Mouse (Mus musculus) heart, embryonic 14.5 days (tissue): ENCODE results near the gene Nbas. TPM values are rescaled to one million over a fixed set of nuclear protein-coding genes. Genes with fewer than 3 reads are reported as not detected.

Experiments
- ATAC-seq: fragments of 200-750 bp; cut with Nextera tagmentation; 2 replicates; pipeline ENCODE4 v1.8.0; 2017; ENCODE audit warnings: low read depth, moderate TSS enrichment; ENCODE audit not compliant: insufficient number of reproducible peaks, insufficient read depth, low FRiP score
- H3K27ac ChIP-seq, 2 experiments: fragments of 200-500 bp in 1 of 2; fragments of 300-500 bp in 1 of 2; sonication (generic) in 1 of 2; replicated peaks in 1 of 2; 2 replicates each; pipeline ENCODE4 v1.5.1; 2012 to 2014; ENCODE audit warnings: low read depth in 2 of 2, low read length in 2 of 2, control low read depth in 1 of 2, mild to moderate bottlenecking in 1 of 2, mixed read lengths in 1 of 2; ENCODE audit not compliant: control insufficient read depth in 1 of 2, insufficient read depth in 1 of 2
- H3K27me3 ChIP-seq: fragments of 300-500 bp; sonication (generic); 2 replicates; pipeline ENCODE4 v1.6.1; 2014; ENCODE audit warnings: mild to moderate bottlenecking, low read length, control low read depth; ENCODE audit not compliant: control insufficient read depth, insufficient read depth
- H3K36me3 ChIP-seq: fragments of 300-500 bp; sonication (generic); 2 replicates; pipeline ENCODE4 v1.6.1; 2014; ENCODE audit warnings: mild to moderate bottlenecking, control low read depth, low read length, mixed read lengths; ENCODE audit not compliant: control insufficient read depth, insufficient read depth
- H3K4me1 ChIP-seq, 2 experiments: fragments of 200-500 bp in 1 of 2; fragments of 300-500 bp in 1 of 2; sonication (generic) in 1 of 2; 2 replicates each; pipeline ENCODE4 v1.6.1; 2012 to 2014; ENCODE audit warnings: low read length in 2 of 2, control low read depth in 1 of 2, mixed read lengths in 1 of 2; ENCODE audit not compliant: control insufficient read depth in 2 of 2, insufficient read depth in 2 of 2
- H3K4me2 ChIP-seq: fragments of 300-500 bp; sonication (generic); 2 replicates; pipeline ENCODE4 v1.6.1; 2014; ENCODE audit warnings: mild to moderate bottlenecking, low read length
- H3K4me3 ChIP-seq, 2 experiments: fragments of 200-500 bp in 1 of 2; fragments of 300-500 bp in 1 of 2; sonication (generic) in 1 of 2; 2 replicates each; pipeline ENCODE4 v1.5.1; 2012 to 2014; ENCODE audit warnings: low read length in 2 of 2, mild to moderate bottlenecking in 2 of 2, control low read depth in 1 of 2, low read depth in 1 of 2, moderate library complexity in 1 of 2; ENCODE audit not compliant: control insufficient read depth in 1 of 2, insufficient read depth in 1 of 2
- H3K9ac ChIP-seq: fragments of 300-500 bp; sonication (generic); 2 replicates; pipeline ENCODE4 v1.6.1; 2014; ENCODE audit warnings: mild to moderate bottlenecking, low read length
- H3K9me3 ChIP-seq: fragments of 300-500 bp; sonication (generic); 2 replicates; pipeline ENCODE4 v1.6.1; 2016; ENCODE audit warnings: low read length, control low read depth; ENCODE audit not compliant: control insufficient read depth
- WGBS: fragments of 180-500 bp; shearing (Covaris S2); extraction: QIAGEN DNeasy Blood & Tissue Kit; methylation state at CpG from one replicate; pipeline ENCODE4 v1.1.7; 2014; 5-methylcytosine and 5-hydroxymethylcytosine counted together
- polyA plus RNA-seq: library from polyadenylated mRNA; unstranded; fragments of >200 nt; fragmentation: Nextera tagmentation; extraction: Ambion mirVana; gene quantifications from 2 replicates; pipeline ENCODE4 v1.2.1, GENCODE M21; 2014

The Nbas gene
- polyA plus RNA-seq, 1 experiment from 2014 or later: 9.5 TPM

DNA sequence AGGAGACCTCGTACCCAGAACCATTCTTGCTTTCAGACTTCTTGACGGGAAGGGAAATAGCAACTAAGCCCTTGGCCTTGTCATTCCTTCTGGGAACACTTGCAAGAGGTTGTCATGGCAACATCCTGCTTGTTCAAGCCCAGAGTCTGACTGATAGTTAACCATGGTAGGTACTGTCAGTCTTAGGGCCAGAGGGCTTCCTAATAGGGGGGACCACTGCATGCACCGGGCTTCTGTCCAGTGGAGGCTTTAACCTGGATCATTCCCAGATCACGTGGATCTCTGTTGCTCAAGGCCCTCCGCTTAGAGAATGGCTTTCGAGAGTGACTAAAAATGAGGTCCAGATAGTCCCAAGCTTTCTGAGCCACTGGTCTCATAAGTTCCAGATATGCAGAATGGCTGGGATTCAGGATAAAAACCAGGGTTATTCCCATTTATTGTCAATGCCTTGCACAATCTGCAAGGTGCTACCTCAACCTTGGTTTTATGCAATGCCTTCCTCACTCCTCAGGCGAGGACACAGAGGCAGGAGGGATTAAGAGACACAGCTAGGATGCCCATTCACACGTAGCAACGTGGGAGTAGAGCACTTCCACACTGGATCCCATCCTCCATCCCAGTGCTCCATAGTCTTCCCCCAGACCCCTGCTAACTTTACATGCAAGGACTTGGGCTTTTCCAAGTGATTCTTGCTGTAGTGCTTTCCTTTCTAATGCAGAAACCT, 326.0 kb downstream of the Nbas start:
- no peaks in the 10 kb centered on the region for H3K9me3 ChIP-seq
- no peak overlapping the region for H3K9ac ChIP-seq
- no peak for ATAC-seq
- H3K27ac ChIP-seq: no peak overlapping the region
- no peaks in the 10 kb centered on the region for H3K36me3 ChIP-seq
- H3K4me3 ChIP-seq: no peak overlapping the region
- H3K4me1 ChIP-seq: no peaks in the 10 kb centered on the region; a peak in 1 of 4 replicates
- no peak overlapping the region for H3K4me2 ChIP-seq
- no peaks in the 10 kb centered on the region for H3K27me3 ChIP-seq
- WGBS: 72% methylated on average over 9 of the region's 9 CpGs

DNA sequence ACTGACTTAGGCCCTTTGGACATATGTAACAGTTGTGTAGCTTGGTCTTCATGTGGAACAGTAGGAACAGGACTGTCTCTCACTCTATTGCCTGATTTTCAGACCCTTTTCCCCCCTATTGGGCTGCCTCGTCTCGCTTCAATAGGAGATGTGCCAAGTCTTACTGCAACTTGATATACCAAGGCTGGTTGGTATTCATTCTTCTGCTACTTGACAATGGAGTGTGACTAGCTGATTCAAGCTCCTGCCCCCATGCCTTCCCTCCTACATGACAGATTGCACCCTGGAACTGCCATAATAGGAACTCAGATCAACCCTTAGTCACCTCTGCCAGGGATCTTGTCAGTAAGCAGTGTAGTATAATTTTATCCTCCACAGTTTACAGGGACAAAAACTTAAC, 328.1 kb downstream of the Nbas start:
- Histone ChIP-seq H3K27me3 (no peaks in the 10 kb centered on the region), H3K4me3 (no peak overlapping the region), H3K36me3 (no peaks in the 10 kb centered on the region), H3K9ac (no peak overlapping the region), H3K27ac (no peak overlapping the region), H3K9me3 (no peaks in the 10 kb centered on the region), H3K4me2 (no peak overlapping the region), H3K4me1 (no peaks in the 10 kb centered on the region; a peak in 1 of 4 replicates)
- no peak for ATAC-seq
- 76% methylated on average over 2 of the region's 2 CpGs for WGBS

DNA sequence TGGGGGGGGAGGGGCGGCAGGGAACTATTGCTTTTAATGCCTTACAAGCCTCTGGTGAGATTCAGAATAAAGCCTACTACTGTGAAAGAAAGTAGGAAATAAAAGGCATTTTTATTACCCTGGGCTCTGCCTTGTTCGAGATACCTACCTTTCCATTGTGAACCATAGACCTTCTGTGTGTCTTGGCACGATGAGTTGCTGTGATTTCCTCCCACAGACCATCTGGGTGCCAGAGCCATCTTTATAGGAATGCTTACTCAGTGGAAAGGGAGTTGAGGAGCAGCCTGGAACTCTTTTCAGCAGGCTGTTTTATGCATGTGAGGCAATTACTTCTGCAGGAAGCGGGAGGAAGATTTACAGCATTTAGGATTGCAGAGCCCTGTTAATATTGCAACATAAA, 329.6 kb downstream of the Nbas start:
- H3K4me2 ChIP-seq: no peak overlapping the region
- no peaks in the 10 kb centered on the region; a peak in 1 of 4 replicates for H3K4me1 ChIP-seq
- 68% methylated on average over 4 of the region's 4 CpGs for WGBS
- no peaks in the 10 kb centered on the region for H3K9me3 ChIP-seq
- no peak for ATAC-seq
- H3K9ac ChIP-seq: no peak overlapping the region
- H3K4me3 ChIP-seq: no peak overlapping the region
- no peak overlapping the region for H3K27ac ChIP-seq
- no peaks in the 10 kb centered on the region for H3K36me3 ChIP-seq
- no peaks in the 10 kb centered on the region for H3K27me3 ChIP-seq

DNA sequence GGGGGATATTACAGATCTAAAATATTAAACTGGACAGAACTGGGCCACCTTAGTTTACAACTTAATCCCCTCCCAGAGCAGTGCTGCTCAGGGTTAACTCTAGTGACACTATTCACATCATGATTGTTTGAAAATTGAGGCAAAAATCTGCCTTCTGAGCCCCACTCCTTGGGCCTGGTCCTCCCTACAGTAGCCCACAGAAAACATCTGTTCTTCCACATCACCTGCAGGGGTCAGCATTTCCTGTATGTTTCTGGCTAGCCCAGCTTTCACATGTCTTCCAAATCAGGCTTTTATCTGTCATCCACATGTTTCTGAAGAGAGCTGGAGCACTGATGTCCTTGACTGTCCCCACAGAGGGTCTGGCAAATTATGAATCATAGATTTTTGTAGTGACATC, 333.5 kb downstream of the Nbas start:
- H3K4me1 ChIP-seq: no peaks in the 10 kb centered on the region
- H3K9me3 ChIP-seq: no peaks in the 10 kb centered on the region

DNA sequence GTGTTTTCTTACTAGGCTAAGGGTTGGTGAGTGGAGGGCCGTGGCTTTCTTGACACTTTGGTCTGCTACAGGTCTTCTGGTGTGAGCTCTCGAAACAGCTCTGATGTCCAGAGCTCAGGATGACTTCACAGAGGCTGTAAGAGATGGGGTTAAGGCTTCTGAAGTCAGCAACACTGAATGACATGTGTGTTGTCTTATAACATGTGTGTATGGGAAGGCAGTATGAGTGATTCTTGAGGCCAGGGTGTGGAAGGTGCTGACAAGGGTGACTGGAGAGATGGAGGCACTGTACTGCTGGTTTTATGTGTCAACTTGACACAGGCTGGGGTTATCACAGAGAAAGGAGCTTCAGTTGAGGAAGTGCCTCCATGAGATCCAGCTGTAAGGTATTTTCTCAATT, 338.1 kb downstream of the Nbas start:
- Histone ChIP-seq H3K36me3 (no peaks in the 10 kb centered on the region), H3K4me2 (no peak overlapping the region), H3K9me3 (no peaks in the 10 kb centered on the region), H3K9ac (no peak overlapping the region), H3K27ac (no peak overlapping the region), H3K27me3 (no peaks in the 10 kb centered on the region), H3K4me3 (no peak overlapping the region), H3K4me1 (no peaks in the 10 kb centered on the region)
- WGBS: 73% methylated on average over 2 of the region's 2 CpGs
- ATAC-seq: no peak

More for the DNA sequence above, 333.5 kb downstream of the Nbas start:
- Histone ChIP-seq H3K4me2 (no peak overlapping the region), H3K27me3 (no peaks in the 10 kb centered on the region), H3K36me3 (no peaks in the 10 kb centered on the region), H3K4me3 (no peak overlapping the region), H3K27ac (no peak overlapping the region), H3K9ac (no peak overlapping the region)
- ATAC-seq: no peak

DNA sequence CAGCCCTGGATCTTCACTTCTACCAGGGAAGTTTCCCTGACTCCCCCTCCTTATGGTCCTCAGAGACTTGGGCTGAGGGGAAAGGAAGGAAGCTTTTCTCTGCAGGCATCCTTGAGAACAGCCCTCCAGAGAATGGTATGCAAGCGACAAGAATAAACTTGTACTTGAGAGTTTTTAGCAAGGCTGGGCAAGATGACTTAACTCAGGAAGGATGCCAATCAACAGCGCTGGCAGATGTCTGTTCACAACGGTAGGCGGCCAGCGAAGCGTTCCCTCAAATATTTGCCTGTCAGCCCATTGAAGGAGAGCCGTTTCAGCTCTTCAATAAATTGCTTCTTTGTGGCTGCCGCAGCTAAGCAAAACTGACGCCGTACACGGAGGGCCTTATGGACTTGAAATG, 340.1 kb downstream of the Nbas start:
- ATAC-seq: no peak
- no peaks in the 10 kb centered on the region for H3K36me3 ChIP-seq

DNA sequence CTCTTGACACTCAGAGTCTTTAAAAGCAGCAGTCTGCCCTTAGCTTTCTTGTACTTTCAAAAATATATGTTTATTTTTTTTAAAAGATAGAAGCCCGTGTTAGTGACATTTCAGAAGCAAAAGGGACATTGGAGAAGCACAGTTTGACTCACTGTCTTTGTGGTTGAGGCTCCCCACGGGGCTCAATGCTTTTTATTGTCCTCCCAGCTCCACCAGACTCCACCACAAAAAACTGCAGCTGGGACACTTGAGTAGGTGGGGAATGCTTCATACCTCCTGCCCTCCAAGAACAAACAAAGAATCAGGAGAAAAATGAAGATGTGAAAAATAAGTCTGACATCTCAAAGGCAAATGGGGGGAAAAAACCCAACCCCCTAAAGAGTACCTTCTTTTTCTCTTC, 344.1 kb downstream of the Nbas start:
- WGBS: 32% methylated on average over 2 of the region's 2 CpGs
- H3K4me2 ChIP-seq: no peak overlapping the region

More for the DNA sequence above, 340.1 kb downstream of the Nbas start:
- Histone ChIP-seq H3K27ac (no peak overlapping the region), H3K4me1 (no peaks in the 10 kb centered on the region), H3K9me3 (no peaks in the 10 kb centered on the region), H3K4me2 (no peak overlapping the region), H3K9ac (no peak overlapping the region), H3K27me3 (no peaks in the 10 kb centered on the region), H3K4me3 (no peak overlapping the region)
- 74% methylated on average over 11 of the region's 11 CpGs for WGBS

DNA sequence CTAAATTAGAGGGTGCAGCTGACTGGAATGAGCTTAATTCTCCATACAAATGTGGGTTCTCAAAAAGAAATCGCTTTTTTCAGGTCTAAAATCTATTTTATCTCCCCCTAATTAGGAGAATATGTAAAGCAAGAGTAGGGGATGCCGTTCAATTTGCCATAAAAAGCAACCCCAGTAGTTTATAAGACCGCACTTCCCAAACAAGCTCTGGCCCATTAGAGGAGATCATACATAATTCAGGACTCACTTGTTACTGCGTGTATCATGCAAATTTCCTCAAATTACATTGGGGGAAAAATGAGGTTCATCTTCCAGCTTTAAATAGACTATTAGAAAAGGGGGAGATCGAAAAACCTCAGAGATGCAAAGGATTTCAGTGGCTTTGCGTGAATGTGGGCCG, 346.7 kb downstream of the Nbas start:
- Histone ChIP-seq H3K4me2 (no peak overlapping the region), H3K27ac (no peak overlapping the region), H3K27me3 (no peaks in the 10 kb centered on the region), H3K36me3 (no peaks in the 10 kb centered on the region), H3K9ac (no peak overlapping the region), H3K9me3 (no peaks in the 10 kb centered on the region), H3K4me1 (no peaks in the 10 kb centered on the region), H3K4me3 (no peak overlapping the region)
- no peak for ATAC-seq
- 83% methylated on average over 7 of the region's 7 CpGs for WGBS

More for the DNA sequence above, 344.1 kb downstream of the Nbas start:
- no peak for ATAC-seq
- no peak overlapping the region for H3K9ac ChIP-seq
- no peak overlapping the region for H3K4me3 ChIP-seq
- no peaks in the 10 kb centered on the region for H3K36me3 ChIP-seq
- no peaks in the 10 kb centered on the region for H3K27me3 ChIP-seq
- H3K9me3 ChIP-seq: no peaks in the 10 kb centered on the region
- no peaks in the 10 kb centered on the region for H3K4me1 ChIP-seq
- H3K27ac ChIP-seq: no peak overlapping the region
